9 mouse cellular contexts compared by ENCODE assay signal in genomic region chr10:56338851-56339489, GRCm38 (mm10). TPM values are rescaled to one million over a fixed set of nuclear protein-coding genes. Genes with fewer than 3 reads are reported as not detected.
DNase-seq lines count a peak whose midpoint lies in the region; ATAC-seq and TF ChIP-seq lines count a peak whose summit lies in the region.
"Had no signal": no experiment of that assay in that cellular context is flagged by ENCODE, and none has a peak within 500 bp of the region (broad histone marks: within the 10 kb centered on the region; RNA-seq: fewer than 3 reads in every experiment).

No protein-coding gene starts in this region.

- WGBS in hindbrain, embryonic 12.5 days = 63% methylated on average over 6 of the region's 6 CpGs
- WGBS in lung, postnatal 0 days = 48% methylated on average over 6 of the region's 6 CpGs

- no peak overlapping the region for H3K27ac ChIP-seq in hindbrain, embryonic 12.5 days
- H3K27ac ChIP-seq in lung, postnatal 0 days (ENCODE audit: low read length) = no peak overlapping the region

- H3K4me2 ChIP-seq in hindbrain, embryonic 12.5 days (replicated peaks) = no peak overlapping the region
- no peak overlapping the region for H3K4me2 ChIP-seq in lung, postnatal 0 days (replicated peaks; ENCODE audit: low read depth, low read length)

- H3K9ac ChIP-seq in hindbrain, embryonic 12.5 days = no peak overlapping the region
- H3K9ac ChIP-seq in lung, postnatal 0 days (replicated peaks; ENCODE audit: low read depth) = no peak overlapping the region

- peak; percentile 98 for TF ChIP-seq CTCF in lung, postnatal 0 days (IDR thresholded peaks at IDR 0.05)

- no peak for TF ChIP-seq EP300 in lung, postnatal 0 days (IDR thresholded peaks at IDR 0.05)

- no peaks in the 10 kb centered on the region for H3K36me3 ChIP-seq in hindbrain, embryonic 12.5 days
- no peaks in the 10 kb centered on the region for H3K36me3 ChIP-seq in lung, postnatal 0 days (ENCODE audit: insufficient read depth, low read length)

- H3K4me3 ChIP-seq in hindbrain, embryonic 12.5 days = no peak overlapping the region
- H3K4me3 ChIP-seq in lung, postnatal 0 days (ENCODE audit: low read depth, low read length) = no peak overlapping the region
- H3K4me3 ChIP-seq: megakaryocyte, embryonic 14.5 days had no signal

- ATAC-seq in hindbrain, embryonic 12.5 days (ENCODE audit: low FRiP score) = peak; percentile 90
- peak; percentile 68 for ATAC-seq in lung, postnatal 0 days

- H3K4me1 ChIP-seq in hindbrain, embryonic 12.5 days = no peaks in the 10 kb centered on the region
- no peaks in the 10 kb centered on the region for H3K4me1 ChIP-seq in lung, postnatal 0 days (ENCODE audit: insufficient read depth, low read depth, low read length)
- H3K4me1 ChIP-seq: megakaryocyte, embryonic 14.5 days had no signal

- H3K27me3 ChIP-seq in hindbrain, embryonic 12.5 days = no peaks in the 10 kb centered on the region
- no peaks in the 10 kb centered on the region for H3K27me3 ChIP-seq in lung, postnatal 0 days (replicated peaks; ENCODE audit: insufficient read depth, low read length)
- H3K27me3 ChIP-seq: megakaryocyte, embryonic 14.5 days had no signal

- DNase-seq in MEL-GATA-1-ER (ENCODE audit: extremely low read depth, low read depth) = peak; percentile 24
- DNase-seq in cerebellum, adult 18-20 months = peak; percentile 74 to 75
- DNase-seq in forelimb bud, embryonic 11.5 days (ENCODE audit: low read depth, low spot score) = peak; percentile 84
- DNase-seq in layer of hippocampus, adult 9-11 months = peak; percentile 76
- DNase-seq in lung, postnatal 0 days (ENCODE audit: low spot score) = peak; percentile 70
- DNase-seq in retina, adult 2 months (ENCODE audit: low read depth, low spot score) = peak; percentile 48
- peak; percentile 59 to 70 for DNase-seq in thymus, postnatal 36 days

- H3K9me3 ChIP-seq in hindbrain, embryonic 12.5 days (replicated peaks) = no peaks in the 10 kb centered on the region
- no peaks in the 10 kb centered on the region for H3K9me3 ChIP-seq in lung, postnatal 0 days (ENCODE audit: low read length)

RNA-seq across cellular contexts. Expression of gene Gja1, which starts 38.2 kb away (rescaled TPM):
- 165 and 196 TPM in 2 replicates for polyA plus RNA-seq in hindbrain, embryonic 12.5 days (2016; fragmentation: Nextera tagmentation; extraction: Ambion mirVana)
- 142 and 218 TPM in 2 replicates for polyA plus RNA-seq in lung, postnatal 0 days (2015; fragmentation: Nextera tagmentation; extraction: Ambion mirVana)

Comparison
In these comparisons a context has a peak if more than half of its experiments do, and no peak if none do; other contexts are left out.
1. DNase-seq: peak in every context shown above with its lines; median percentile 84 in forelimb bud, embryonic 11.5 days; 76 in layer of hippocampus, adult 9-11 months; 74 in cerebellum, adult 18-20 months; 70 in lung, postnatal 0 days; 64 in thymus, postnatal 36 days; 48 in retina, adult 2 months; 24 in MEL-GATA-1-ER.